Mouse (Mus musculus) midbrain, embryonic 12.5 days (tissue): ENCODE data around the gene Txndc16. TPM values are rescaled to one million over a fixed set of nuclear protein-coding genes. Genes with fewer than 3 reads are reported as not detected.

Source experiments
- ATAC-seq: fragments of 200-750 bp; cut with Nextera tagmentation; 2 replicates; pipeline ENCODE4 v1.8.0; 2017; ENCODE audit warnings: low read depth, moderate TSS enrichment, moderate library complexity; ENCODE audit not compliant: low FRiP score
- H3K27ac ChIP-seq: fragments of 300-500 bp; sonication (generic); replicated peaks from 2 replicates; pipeline ENCODE4 v1.5.1; 2016; ENCODE audit warnings: mild to moderate bottlenecking
- H3K27me3 ChIP-seq: fragments of 300-500 bp; sonication (generic); 2 replicates; pipeline ENCODE4 v1.6.1; 2016; ENCODE audit warnings: mild to moderate bottlenecking
- H3K36me3 ChIP-seq: fragments of 300-500 bp; sonication (generic); 2 replicates; pipeline ENCODE4 v1.6.1; 2016
- H3K4me1 ChIP-seq: fragments of 300-500 bp; sonication (generic); 2 replicates; pipeline ENCODE4 v1.6.1; 2016
- H3K4me2 ChIP-seq: fragments of 300-500 bp; sonication (generic); replicated peaks from 2 replicates; pipeline ENCODE4 v1.6.1; 2016; ENCODE audit warnings: mild to moderate bottlenecking, moderate library complexity
- H3K4me3 ChIP-seq: fragments of 300-500 bp; sonication (generic); 2 replicates; pipeline ENCODE4 v1.5.1; 2016; ENCODE audit warnings: mild to moderate bottlenecking
- H3K9ac ChIP-seq: fragments of 300-500 bp; sonication (generic); replicated peaks from 2 replicates; pipeline ENCODE4 v1.6.1; 2016; ENCODE audit warnings: mild to moderate bottlenecking, moderate library complexity
- H3K9me3 ChIP-seq: fragments of 300-500 bp; sonication (generic); 2 replicates; pipeline ENCODE4 v1.6.1; 2016; ENCODE audit warnings: mild to moderate bottlenecking
- WGBS: fragments of 180-500 bp; shearing (Covaris S2); methylation state at CpG from one replicate; pipeline ENCODE4 v1.1.7; 2016; 5-methylcytosine and 5-hydroxymethylcytosine counted together
- polyA plus RNA-seq: library from polyadenylated mRNA; unstranded; fragments of >200 nt; fragmentation: Nextera tagmentation; extraction: Ambion mirVana; gene quantifications from 2 replicates; pipeline ENCODE4 v1.2.1, GENCODE M21; 2016

Txndc16 gene
- polyA plus RNA-seq = 26.9 and 27.2 TPM in 2 replicates

- peak within 1 kb of the TSS; percentile 91 for H3K4me3 ChIP-seq
- H3K27me3 ChIP-seq = no peaks in the 10 kb centered on the region
- H3K27ac ChIP-seq = peak within 1 kb of the TSS; percentile 93
- H3K4me1 ChIP-seq = peaks cover 13% of the 10 kb centered on the region
- WGBS = under 1% methylated on average over 54 of the region's 59 CpGs
- H3K4me2 ChIP-seq = peak within 1 kb of the TSS; percentile 69
- peak within 1 kb of the TSS; percentile 97 for H3K9ac ChIP-seq
- peak; percentile 24 for ATAC-seq
- no peaks in the 10 kb centered on the region for H3K36me3 ChIP-seq
- H3K9me3 ChIP-seq = no peaks in the 10 kb centered on the region
These were observed at the start of gene Txndc16 for GRCm38 (mm10) chr14:45220090-45220956. Gene Txndc16, minus strand, starts transcription at chr14:45220328.

- no peaks in the 10 kb centered on the region for H3K27me3 ChIP-seq
- no peak overlapping the region for H3K4me2 ChIP-seq
- H3K9me3 ChIP-seq = 0 out of 2 replicates have a peak, but pooled peaks cover 3% of the 10 kb centered on the region
- H3K9ac ChIP-seq = no peak overlapping the region
- no peak overlapping the region for H3K27ac ChIP-seq
- no peaks in the 10 kb centered on the region for H3K4me1 ChIP-seq
- WGBS = 87% methylated on average over 3 of the region's 3 CpGs
- peaks cover 19% of the 10 kb centered on the region for H3K36me3 ChIP-seq
- H3K4me3 ChIP-seq = no peak overlapping the region
- no peak for ATAC-seq
These were observed 43.9 kb upstream of the Txndc16 start for GRCm38 (mm10) chr14:45263831-45264592.

- no peak overlapping the region for H3K9ac ChIP-seq
- no peak overlapping the region for H3K27ac ChIP-seq
- no peak overlapping the region for H3K4me2 ChIP-seq
- peaks cover 14% of the 10 kb centered on the region for H3K36me3 ChIP-seq
- no peaks in the 10 kb centered on the region for H3K27me3 ChIP-seq
- no peaks in the 10 kb centered on the region for H3K9me3 ChIP-seq
- WGBS = 90% methylated on average over 4 of the region's 4 CpGs
- no peak for ATAC-seq
- no peak overlapping the region for H3K4me3 ChIP-seq
- no peaks in the 10 kb centered on the region for H3K4me1 ChIP-seq
These were observed 31.5 kb upstream of the Txndc16 start for GRCm38 (mm10) chr14:45251548-45252076.

GRCm38 (mm10) chr14:45241613-45242012 lies 21.5 kb upstream of the Txndc16 start:
- 40% methylated on average over 1 of the region's 1 CpGs for WGBS
- Histone ChIP-seq H3K36me3 (0 out of 2 replicates have a peak, but pooled peaks cover 5% of the 10 kb centered on the region), H3K27me3 (no peaks in the 10 kb centered on the region), H3K4me3 (no peak overlapping the region), H3K4me1 (no peaks in the 10 kb centered on the region), H3K27ac (no peak overlapping the region), H3K4me2 (no peak overlapping the region), H3K9me3 (no peaks in the 10 kb centered on the region), H3K9ac (no peak overlapping the region)
- no peak for ATAC-seq

- no peak overlapping the region for H3K4me3 ChIP-seq
- 81% methylated on average over 2 of the region's 2 CpGs for WGBS
- ATAC-seq = no peak
- no peak overlapping the region for H3K9ac ChIP-seq
- no peak overlapping the region for H3K27ac ChIP-seq
- H3K4me1 ChIP-seq = no peaks in the 10 kb centered on the region
- no peaks in the 10 kb centered on the region for H3K36me3 ChIP-seq
- no peak overlapping the region for H3K4me2 ChIP-seq
- H3K9me3 ChIP-seq = no peaks in the 10 kb centered on the region
- H3K27me3 ChIP-seq = no peaks in the 10 kb centered on the region
These were observed 18.9 kb upstream of the Txndc16 start for GRCm38 (mm10) chr14:45239042-45239441.

GRCm38 (mm10) chr14:45220957-45221630 lies 966 bp upstream of the Txndc16 start:
- WGBS = 8% methylated on average over 11 of the region's 11 CpGs
- no peaks in the 10 kb centered on the region for H3K36me3 ChIP-seq
- H3K4me3 ChIP-seq = peak overlapping the region; percentile 91
- no peaks in the 10 kb centered on the region for H3K27me3 ChIP-seq
- H3K4me1 ChIP-seq = peaks cover 13% of the 10 kb centered on the region
- no peaks in the 10 kb centered on the region for H3K9me3 ChIP-seq
- H3K9ac ChIP-seq = peak overlapping the region; percentile 97
- ATAC-seq = peak; percentile 1; the same call in 1 of the 2 replicates
- H3K27ac ChIP-seq = peak overlapping the region; percentile 93
- H3K4me2 ChIP-seq = peak overlapping the region; percentile 69

- under 1% methylated on average over 50 of the region's 86 CpGs for WGBS
- H3K9ac ChIP-seq = peak within 1 kb of the TSS; percentile 97
- peak within 1 kb of the TSS; percentile 91 for H3K4me3 ChIP-seq
- H3K36me3 ChIP-seq = no peaks in the 10 kb centered on the region
- peaks cover 13% of the 10 kb centered on the region for H3K4me1 ChIP-seq
- peak; percentile 99 for ATAC-seq
- H3K27ac ChIP-seq = peak within 1 kb of the TSS; percentile 93
- no peaks in the 10 kb centered on the region for H3K27me3 ChIP-seq
- H3K4me2 ChIP-seq = peak within 1 kb of the TSS; percentile 69
- H3K9me3 ChIP-seq = no peaks in the 10 kb centered on the region
These were observed 643 bp downstream of the Txndc16 start, which contains the start of gene Gpr137c for GRCm38 (mm10) chr14:45219281-45220089. Gene Gpr137c, plus strand, starts transcription at chr14:45219717.

- Histone ChIP-seq H3K36me3 (no peaks in the 10 kb centered on the region), H3K4me1 (peaks cover 13% of the 10 kb centered on the region), H3K4me3 (peak overlapping the region; percentile 91; the same call in 1 of the 2 replicates), H3K9me3 (no peaks in the 10 kb centered on the region), H3K4me2 (peak overlapping the region; percentile 69; the same call in 1 of the 2 replicates), H3K9ac (peak overlapping the region; percentile 46; the same call in 1 of the 2 replicates), H3K27me3 (no peaks in the 10 kb centered on the region), H3K27ac (no peak overlapping the region)
- no peak for ATAC-seq
- WGBS = 90% methylated on average over 4 of the region's 4 CpGs
These were observed 2.4 kb downstream of the Txndc16 start for GRCm38 (mm10) chr14:45217693-45218092.

- Histone ChIP-seq H3K36me3 (no peaks in the 10 kb centered on the region), H3K4me2 (no peak overlapping the region), H3K9ac (no peak overlapping the region), H3K4me1 (peaks cover 10% of the 10 kb centered on the region), H3K9me3 (no peaks in the 10 kb centered on the region), H3K27me3 (no peaks in the 10 kb centered on the region), H3K4me3 (no peak overlapping the region), H3K27ac (no peak overlapping the region)
- ATAC-seq = no peak
- 96% methylated on average over 9 of the region's 9 CpGs for WGBS
These were observed 3.3 kb downstream of the Txndc16 start for GRCm38 (mm10) chr14:45216711-45217340.

- no peak for ATAC-seq
- Histone ChIP-seq H3K36me3 (peaks cover 17% of the 10 kb centered on the region; the same call in 1 of the 2 replicates), H3K27ac (no peak overlapping the region), H3K9ac (no peak overlapping the region), H3K4me2 (no peak overlapping the region), H3K27me3 (no peaks in the 10 kb centered on the region), H3K4me3 (no peak overlapping the region), H3K9me3 (no peaks in the 10 kb centered on the region), H3K4me1 (no peaks in the 10 kb centered on the region)
- 95% methylated on average over 1 of the region's 1 CpGs for WGBS
These were observed 8.7 kb downstream of the Txndc16 start for GRCm38 (mm10) chr14:45211431-45211830.
